Mouse (Mus musculus) CH12F3 (cell line): ENCODE measurements at regions not wholly inside any gene's neighbourhood (a gene's known extent, or its start where the extent isn't known, plus 50 kb on each side); places are given as distances from the start of the nearest gene placed in this dataset.

Experiments
- in situ Hi-C: fragments of 300-500 bp; cut with MboI; formaldehyde crosslinking; loops from 2 replicates; pipeline ENCODE4 v1.14.3; 2020; ENCODE audit warnings: low sequenced_read_pairs

- in situ Hi-C loops = no loop called here
These were observed 408.0 kb downstream of the Prr30 start for GRCm38 (mm10) chr14:100792094-100792493.

- in situ Hi-C loops = no loop called here
These were observed 418.2 kb downstream of the Prr30 start for GRCm38 (mm10) chr14:100781882-100782281.

DNA sequence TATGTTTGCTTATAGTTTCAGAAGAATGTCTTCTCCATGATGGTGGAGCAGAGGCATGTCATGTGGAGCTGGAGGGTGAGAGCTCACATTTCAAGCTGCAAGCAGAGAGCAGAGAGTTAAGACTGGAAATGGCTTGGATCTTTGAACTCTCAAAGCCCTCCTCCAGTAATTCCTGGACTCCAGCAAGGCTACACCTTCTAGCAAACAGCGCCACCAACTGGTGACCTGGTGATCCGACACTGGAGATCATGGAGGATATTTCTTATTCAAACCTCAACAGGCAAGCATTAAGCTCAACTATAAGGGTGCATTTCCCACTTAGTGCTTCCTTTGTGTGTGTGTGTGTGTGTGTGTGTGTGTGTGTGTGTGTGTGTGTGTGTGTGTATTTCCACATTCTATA lies 446.2 kb downstream of the Prr30 start:
- in situ Hi-C loops = no loop called here

- in situ Hi-C loops = no loop called here
These were observed 447.4 kb downstream of the Prr30 start for GRCm38 (mm10) chr14:100752746-100753145.

- in situ Hi-C loops = no loop called here
These were observed 450.2 kb downstream of the Prr30 start for GRCm38 (mm10) chr14:100749737-100750541.

DNA sequence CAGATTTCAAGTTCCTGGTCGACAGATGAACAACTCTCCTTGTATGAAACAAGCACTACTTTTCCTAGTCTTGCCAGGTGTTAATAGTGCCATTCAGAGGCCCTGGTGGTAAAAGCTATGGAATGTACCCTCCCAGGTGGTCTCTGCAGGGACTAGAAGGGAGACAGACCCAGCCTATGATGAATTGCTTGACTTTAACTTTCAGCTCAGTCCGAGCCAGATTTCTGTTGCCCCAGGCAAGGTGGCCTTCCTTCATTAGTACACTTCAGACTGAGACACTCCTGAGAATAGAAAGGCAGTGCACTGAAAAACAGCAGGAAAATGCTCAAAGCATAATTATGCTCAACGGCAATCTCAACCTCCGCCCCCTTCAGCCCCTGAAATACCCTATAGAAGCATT lies 450.8 kb upstream of the Klf12 start:
- in situ Hi-C loops = no loop called here

DNA sequence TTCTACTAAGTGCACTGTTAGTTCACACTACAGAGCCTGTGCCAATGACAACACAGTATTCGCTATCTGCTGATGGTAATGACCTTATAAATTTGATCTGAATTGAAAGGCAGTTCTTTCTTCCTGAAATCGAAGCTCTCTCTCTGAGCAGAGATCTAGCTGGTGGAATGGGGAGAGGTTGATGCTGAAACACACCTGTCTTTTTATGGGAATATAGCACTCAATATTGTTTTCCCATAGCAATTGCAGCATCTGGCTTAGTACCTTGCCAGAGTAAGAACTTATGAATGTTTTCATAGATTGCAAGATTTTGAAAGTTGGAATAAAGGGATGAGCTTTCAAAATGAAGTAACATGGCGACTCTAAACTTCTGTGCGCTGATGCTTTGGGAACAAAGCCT lies 444.0 kb upstream of the Klf12 start:
- in situ Hi-C loops = no loop called here

GRCm38 (mm10) chr14:100727701-100728100 lies 443.2 kb upstream of the Klf12 start:
- in situ Hi-C loops = no loop called here

DNA sequence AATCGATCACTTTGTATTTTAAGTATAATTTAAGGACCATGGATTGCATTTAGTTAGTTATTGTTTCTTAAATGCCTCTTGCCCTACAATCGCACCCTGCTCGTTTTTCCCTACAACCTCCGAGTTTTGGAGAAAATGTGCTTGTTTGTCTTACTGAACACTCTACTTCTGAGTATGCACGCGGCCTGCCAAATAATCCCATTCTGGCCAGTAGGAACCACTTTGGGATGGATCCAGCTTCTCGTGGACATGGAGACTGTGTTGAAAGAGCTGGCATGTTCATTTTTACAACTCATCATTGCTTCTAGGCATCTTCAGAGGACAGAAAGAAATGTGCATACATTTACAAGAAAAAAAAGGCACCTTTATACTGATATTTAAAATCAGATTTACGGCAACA lies 440.5 kb upstream of the Klf12 start:
- in situ Hi-C loops = loop anchor here (25.0 kb wide), 1 partner anchor 87 kb away; no protein-coding TSS in a partner anchor

GRCm38 (mm10) chr14:100720667-100721066 lies 436.2 kb upstream of the Klf12 start:
- in situ Hi-C loops = loop anchor here (25.0 kb wide), 1 partner anchor 92 kb away; no protein-coding TSS in a partner anchor

DNA sequence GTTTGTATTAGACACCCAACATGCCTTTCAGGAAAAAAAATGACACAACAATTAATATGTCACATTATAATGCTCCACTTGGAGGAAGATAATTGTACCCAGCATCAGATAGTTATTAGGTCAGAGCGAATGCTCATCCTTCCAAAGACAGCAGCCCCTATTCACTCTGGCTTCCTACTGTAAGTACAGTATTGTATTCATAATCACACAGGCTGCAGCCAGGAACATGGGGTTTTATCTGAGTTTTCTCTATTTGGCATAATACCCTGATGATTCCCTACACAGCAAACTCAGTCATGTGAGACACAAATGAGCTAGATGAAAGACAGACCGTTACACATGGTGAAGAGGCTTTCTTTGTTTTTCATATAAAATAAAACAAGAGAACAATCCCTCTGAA lies 430.5 kb upstream of the Klf12 start:
- in situ Hi-C loops = loop anchor here (25.0 kb wide), 1 partner anchor 97 kb away; no protein-coding TSS in a partner anchor

DNA sequence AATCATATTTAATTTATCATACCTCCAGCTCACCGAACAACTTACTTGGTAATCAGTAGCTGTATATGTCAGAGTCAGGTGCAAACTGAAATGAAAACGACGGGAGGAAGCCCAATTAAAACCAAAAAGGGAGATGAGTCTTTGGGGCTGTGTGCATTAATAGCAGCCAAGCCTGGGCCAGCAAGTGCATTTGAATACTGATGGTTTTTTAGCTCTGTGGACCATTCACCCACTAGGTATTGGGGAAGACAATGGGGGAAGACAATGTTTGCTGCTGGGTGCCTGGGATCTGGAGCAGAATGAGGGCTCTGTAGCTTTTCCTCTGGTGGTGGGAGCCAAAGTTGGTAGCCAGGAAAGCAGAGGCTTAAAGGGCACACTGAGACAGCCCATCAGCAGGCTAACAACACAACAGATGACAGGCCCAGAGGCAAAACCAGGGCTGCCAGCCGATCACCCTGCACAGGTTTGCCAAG lies 429.6 kb upstream of the Klf12 start:
- in situ Hi-C loops = loop anchor here (25.0 kb wide), 1 partner anchor 98 kb away; no protein-coding TSS in a partner anchor

DNA sequence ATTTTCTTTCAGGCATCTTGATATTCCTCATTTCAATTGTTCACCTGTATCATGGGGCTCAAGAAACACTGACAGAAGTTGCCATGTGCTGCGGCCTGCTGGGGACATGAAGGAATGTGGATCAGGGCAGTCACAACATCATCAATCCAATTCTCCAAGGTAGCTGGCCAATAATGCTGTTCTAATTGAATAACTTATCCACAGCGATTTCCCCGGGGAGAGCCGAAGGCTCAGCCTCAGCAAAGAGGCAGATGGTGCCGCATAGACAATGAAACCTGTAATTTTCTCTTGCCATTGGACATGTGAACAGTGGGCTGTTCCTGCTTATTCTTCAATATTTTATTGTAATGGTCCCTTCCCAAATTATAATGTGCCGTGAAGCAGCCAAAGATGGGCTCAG lies 429.1 kb upstream of the Klf12 start:
- in situ Hi-C loops = loop anchor here (25.0 kb wide), 1 partner anchor 99 kb away; no protein-coding TSS in a partner anchor

DNA sequence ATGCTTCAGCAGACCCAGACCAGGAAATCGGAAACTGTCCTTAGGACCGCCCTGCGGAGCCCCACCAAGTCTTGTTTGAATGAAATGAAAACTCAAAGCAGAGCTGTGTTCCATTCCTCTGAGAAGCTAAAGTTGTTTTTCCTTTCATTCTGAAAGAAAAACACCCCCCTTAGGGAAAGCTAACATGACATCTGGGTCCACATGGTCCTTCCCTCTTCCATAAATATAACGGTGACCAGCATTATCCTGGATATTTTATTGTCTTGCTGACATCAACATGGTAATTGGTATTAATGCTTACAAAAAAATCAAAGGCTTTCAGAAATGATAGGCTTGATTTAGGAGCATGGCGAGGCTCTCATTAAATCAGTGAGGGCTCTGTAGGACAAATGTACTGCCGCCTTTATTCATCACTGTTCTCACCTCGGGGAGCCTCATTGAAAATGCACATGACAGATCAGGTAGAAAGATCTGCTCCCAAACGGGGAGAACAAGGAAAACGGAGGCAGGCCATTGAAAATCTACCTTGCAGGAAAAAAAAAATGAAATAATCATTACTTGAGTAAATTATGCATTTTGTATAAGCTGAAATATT lies 381.0 kb upstream of the Klf12 start:
- in situ Hi-C loops = no loop called here

DNA sequence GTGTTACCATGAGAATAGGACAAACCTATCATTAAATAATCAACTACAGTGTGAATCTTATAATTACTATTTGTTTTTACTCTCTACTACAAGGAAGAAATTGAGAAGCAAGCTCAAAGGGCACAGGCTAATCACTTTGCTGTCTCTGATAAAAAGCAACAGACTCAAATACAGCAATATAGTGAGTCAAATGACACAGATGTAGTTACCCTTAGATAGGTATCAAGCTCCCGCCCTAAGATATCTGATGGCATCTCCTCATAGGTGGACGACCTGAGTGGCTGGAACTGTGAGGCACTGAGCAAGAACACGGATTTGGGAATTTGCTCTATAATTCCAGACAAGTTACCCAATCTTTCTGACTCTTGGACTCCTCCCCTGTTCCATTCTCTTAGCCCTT lies 379.7 kb upstream of the Klf12 start:
- in situ Hi-C loops = no loop called here

DNA sequence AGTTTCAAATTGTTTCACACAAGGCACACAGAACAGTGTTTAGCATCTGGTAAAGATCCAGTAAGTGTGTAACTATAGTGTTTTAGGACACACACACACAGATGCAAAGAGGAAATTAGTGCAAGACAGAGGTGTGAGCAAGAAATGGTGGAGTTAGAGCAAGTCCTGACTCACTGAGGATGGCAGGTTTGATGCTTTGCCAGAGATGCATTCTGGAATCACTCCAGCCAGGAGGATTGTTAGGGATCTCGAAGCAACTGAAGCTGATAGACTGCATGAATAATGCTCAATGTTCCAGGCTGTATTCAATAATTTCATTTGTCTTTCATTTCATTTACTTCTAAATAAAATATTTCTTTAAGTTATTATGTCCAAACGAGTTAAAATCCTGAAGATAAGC lies 357.6 kb upstream of the Klf12 start:
- in situ Hi-C loops = no loop called here

GRCm38 (mm10) chr14:100634521-100634920 lies 350.0 kb upstream of the Klf12 start:
- in situ Hi-C loops = no loop called here

GRCm38 (mm10) chr14:100631676-100632075 lies 347.2 kb upstream of the Klf12 start:
- in situ Hi-C loops = no loop called here

GRCm38 (mm10) chr14:100630197-100630596 lies 345.7 kb upstream of the Klf12 start:
- in situ Hi-C loops = no loop called here

DNA sequence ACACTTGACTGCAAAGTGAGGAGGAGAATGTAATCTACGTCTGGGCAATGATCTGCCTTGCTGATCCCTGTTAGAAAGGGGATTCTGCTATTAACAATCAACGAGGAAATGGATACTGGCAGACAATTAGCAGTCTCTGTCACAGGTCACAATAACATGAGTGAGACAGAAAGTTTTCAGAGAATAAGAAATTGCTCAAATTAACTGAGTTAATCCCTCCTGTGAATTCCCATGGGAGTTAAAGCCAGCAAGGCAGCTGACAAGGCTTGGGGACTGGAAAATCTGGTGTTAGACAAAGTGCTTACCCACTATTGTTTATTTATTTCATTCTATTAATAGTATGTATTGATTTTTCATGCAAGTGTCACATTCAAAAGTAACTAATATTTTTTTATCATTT lies 343.0 kb upstream of the Klf12 start:
- in situ Hi-C loops = no loop called here

- in situ Hi-C loops = no loop called here
These were observed 335.2 kb upstream of the Klf12 start for GRCm38 (mm10) chr14:100619656-100620030.
